Mouse (Mus musculus): ENCODE data around the gene Pnpt1.

DNA sequence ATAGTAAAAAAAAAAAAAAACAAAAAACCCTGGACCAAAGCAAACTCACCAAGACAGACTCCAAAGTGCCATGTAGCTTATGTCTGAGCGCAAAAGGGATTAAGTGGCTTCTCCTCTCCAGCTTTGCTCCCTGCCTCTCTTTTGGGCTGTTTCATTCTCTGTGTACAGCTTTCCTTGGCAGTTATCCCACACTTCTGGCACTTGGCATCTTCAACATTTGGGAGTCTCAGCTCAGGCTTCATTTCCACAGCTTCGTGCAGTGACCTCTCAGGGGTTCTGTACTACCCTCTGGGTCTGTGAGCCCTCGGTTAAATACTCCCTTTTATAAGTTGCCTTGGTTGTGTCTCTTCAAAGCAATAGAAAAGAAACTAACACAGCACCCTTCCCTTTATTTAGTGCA, 50.1 kb downstream of the Pnpt1 start:
- TF ChIP-seq CTCF (conservative IDR thresholded peaks at IDR 0.05; ENCODE audit: low read length): no peak
- no peak for TF ChIP-seq NANOG (IDR thresholded peaks at IDR 0.05; ENCODE audit: borderline replicate concordance, low read length)
- no peak for TF ChIP-seq POU5F1 (IDR thresholded peaks at IDR 0.05; ENCODE audit: borderline replicate concordance, low read length)

Measured in E14TG2a.4 (cell line).